8 mouse cellular contexts compared by ENCODE assay signal in the genomic region with DNA sequence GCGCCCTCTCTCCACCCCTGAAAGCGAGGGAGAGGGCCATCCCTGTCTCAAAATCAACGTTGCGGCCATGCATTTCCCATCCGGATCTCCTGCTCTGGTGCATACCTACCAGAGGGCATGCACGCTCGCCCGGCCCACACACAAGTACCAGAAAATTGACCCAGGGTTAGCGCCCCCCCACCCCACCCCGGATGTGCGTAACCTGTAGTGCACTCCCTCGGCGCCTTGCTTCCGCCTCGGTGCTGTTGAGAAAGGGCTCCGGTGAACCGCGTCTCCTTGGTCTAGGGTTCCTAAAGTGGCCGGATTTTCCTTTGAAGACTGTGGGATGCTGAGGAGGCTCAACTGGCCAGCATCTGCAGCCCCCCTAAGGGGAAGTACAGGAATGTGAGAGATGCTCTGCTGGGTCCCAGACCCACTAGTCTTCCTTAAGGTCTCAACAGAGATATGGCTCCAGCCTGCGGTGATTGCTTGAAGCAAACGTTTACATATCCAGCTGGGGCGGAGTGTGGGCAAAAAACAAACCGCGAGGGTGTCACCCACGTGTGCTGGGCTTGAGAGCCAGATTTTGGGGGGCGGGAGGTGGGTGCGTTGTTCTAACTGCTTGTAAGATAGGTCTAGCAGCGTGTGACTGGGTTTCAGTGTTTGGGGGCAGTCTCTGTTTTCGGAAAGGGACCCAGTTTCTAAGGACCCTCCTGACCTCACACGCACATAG. TPM values are rescaled to one million over a fixed set of nuclear protein-coding genes. Genes with fewer than 3 reads are reported as not detected.
A peak's percentile ranks its signal among the peaks of the same experiment; 100 is the strongest.
DNase-seq lines count a peak whose midpoint lies in the region; ATAC-seq and TF ChIP-seq lines count a peak whose summit lies in the region.

A gene (minus strand): TSS at position 179 of the 712 bp plus-strand sequence.

- TF ChIP-seq POLR2A in cerebellum, adult 2 months (IDR thresholded peaks at IDR 0.05; ENCODE audit: borderline replicate concordance, insufficient read depth, low read length) = peak; percentile 76; the same call in 1 of the 2 replicates
- TF ChIP-seq POLR2A in thymus, adult 2 months (IDR thresholded peaks at IDR 0.05; ENCODE audit: control insufficient read depth, extremely low read depth, insufficient read depth, low read length, poor library complexity) = 0 out of 2 replicates have a peak, but pooled peaks have one; percentile 40

- peak within 1 kb of the TSS; percentile 87 for H3K4me3 ChIP-seq in cerebellum, adult 2 months (replicated peaks; ENCODE audit: insufficient read depth, low read depth, low read length)
- H3K4me3 ChIP-seq in lung, embryonic 16.5 days (ENCODE audit: low read length) = peak within 1 kb of the TSS; percentile 64
- peak within 1 kb of the TSS; percentile 72 for H3K4me3 ChIP-seq in thymus, adult 2 months (ENCODE audit: control insufficient read depth, insufficient read depth, low read length)

- H3K36me3 ChIP-seq in lung, embryonic 16.5 days (ENCODE audit: control insufficient read depth, insufficient read depth, low read length) = no peaks in the 10 kb centered on the region
- no peaks in the 10 kb centered on the region for H3K36me3 ChIP-seq in thymus, adult 2 months (ENCODE audit: control insufficient read depth, insufficient read depth, low read length)

- peak; percentile 70 for ATAC-seq in frontal cortex, adult (ENCODE audit: low TSS enrichment)
- peak; percentile 67 to 70 for ATAC-seq in hematopoietic stem cell, adult 5-6 weeks (replicated peaks in 1 of 2; ENCODE audit: insufficient read depth in 1 of 2, low FRiP score in 2 of 2, low TSS enrichment in 1 of 2, low read depth in 1 of 2, poor library complexity in 2 of 2, severe bottlenecking in 2 of 2)
- ATAC-seq in lung, embryonic 16.5 days (ENCODE audit: low read depth) = peak; percentile 85

- TF ChIP-seq CTCF in cerebellum, adult 2 months (IDR thresholded peaks at IDR 0.05; ENCODE audit: borderline replicate concordance, insufficient read depth, low read depth, low read length) = no peak
- TF ChIP-seq CTCF in thymus, adult 2 months (IDR thresholded peaks at IDR 0.05; ENCODE audit: borderline replicate concordance, control insufficient read depth, extremely low read depth, insufficient read depth, low read length, poor library complexity) = no peak

- DNase-seq in Muller cell, postnatal 12 days (ENCODE audit: inconsistent ontology term) = peak; percentile 88
- peak; percentile 84 to 85 for DNase-seq in cerebellum, adult 2 months
- peak; percentile 47 for DNase-seq in layer of hippocampus, adult 9-10 months (ENCODE audit: low spot score)
- DNase-seq in ovary, adult 18-20 months (ENCODE audit: low spot score) = peak; percentile 54
- peak; percentile 71 for DNase-seq in thymus, adult 2 months

- peak within 1 kb of the TSS; percentile 80 for H3K9ac ChIP-seq in lung, embryonic 16.5 days (ENCODE audit: low read length)

- 3% methylated on average over 30 of the region's 30 CpGs for WGBS in cerebellum, adult 2 months
- WGBS in lung, embryonic 16.5 days = 4% methylated on average over 30 of the region's 30 CpGs
- 4% methylated on average over 30 of the region's 30 CpGs for WGBS in thymus, adult 2 months

- no peaks in the 10 kb centered on the region for H3K9me3 ChIP-seq in lung, embryonic 16.5 days (ENCODE audit: control insufficient read depth, low read length)

- peak within 1 kb of the TSS; percentile 91 for H3K4me2 ChIP-seq in lung, embryonic 16.5 days (ENCODE audit: low read depth, low read length)

- no peaks in the 10 kb centered on the region for H3K27me3 ChIP-seq in cerebellum, adult 2 months (ENCODE audit: control insufficient read depth, insufficient read depth, low read length)
- H3K27me3 ChIP-seq in lung, embryonic 16.5 days (ENCODE audit: control insufficient read depth, insufficient read depth, low read depth, low read length) = peaks cover 2% of the 10 kb centered on the region; the same call in 1 of the 2 replicates
- H3K27me3 ChIP-seq in thymus, adult 2 months (ENCODE audit: control insufficient read depth, insufficient read depth, low read length) = no peaks in the 10 kb centered on the region

- H3K27ac ChIP-seq in cerebellum, adult 2 months (ENCODE audit: insufficient read depth, low read length) = peak within 1 kb of the TSS; percentile 63
- peak within 1 kb of the TSS; percentile 58 for H3K27ac ChIP-seq in lung, embryonic 16.5 days (ENCODE audit: low read length)
- no peak within 1 kb of the TSS; the same call in 1 of the 2 replicates for H3K27ac ChIP-seq in thymus, adult 2 months (ENCODE audit: control insufficient read depth, insufficient read depth, low read length)

- peaks cover 12% of the 10 kb centered on the region for H3K4me1 ChIP-seq in cerebellum, adult 2 months (ENCODE audit: control insufficient read depth, insufficient read depth, low read length)
- peaks cover 15% of the 10 kb centered on the region; the same call in 1 of the 2 replicates for H3K4me1 ChIP-seq in lung, embryonic 16.5 days (replicated peaks; ENCODE audit: control insufficient read depth, insufficient read depth, low read length)
- peaks cover 40% of the 10 kb centered on the region for H3K4me1 ChIP-seq in thymus, adult 2 months (replicated peaks; ENCODE audit: control insufficient read depth, insufficient read depth, low read length)

RNA-seq across cellular contexts. Expression of the gene that starts here (rescaled TPM):
- polyA plus RNA-seq in cerebellum, adult 2 months (2012; rRNA removed) = 27.8 and 31.7 TPM in 2 replicates
- 11.5 and 37.2 TPM in 2 replicates for total RNA-seq in hematopoietic stem cell, adult 5-6 weeks (2017)
- polyA plus RNA-seq in lung, embryonic 16.5 days (2015; fragmentation: Nextera tagmentation; extraction: Ambion mirVana) = 11.5 and 12.4 TPM in 2 replicates
- polyA plus RNA-seq in thymus, adult 2 months (2012; rRNA removed) = 23.6 and 25.5 TPM in 2 replicates
